8 mouse cellular contexts compared by ENCODE assay signal in genomic region chr1:34011051-34011677, GRCm38 (mm10).
DNase-seq lines count a peak whose midpoint lies in the region; ATAC-seq and TF ChIP-seq lines count a peak whose summit lies in the region.

No protein-coding gene starts in this region.

- H3K4me3 ChIP-seq in hindbrain, postnatal 0 days (ENCODE audit: low read length), result peak overlapping the region; percentile 79

- peak overlapping the region; percentile 77 for H3K27ac ChIP-seq in hindbrain, postnatal 0 days

- H3K4me2 ChIP-seq in hindbrain, postnatal 0 days (ENCODE audit: low read depth, low read length), result peak overlapping the region; percentile 94

- WGBS in hindbrain, postnatal 0 days, result under 1% methylated on average over 41 of the region's 47 CpGs

- TF ChIP-seq CTCF in hindbrain, postnatal 0 days (IDR thresholded peaks at IDR 0.05; ENCODE audit: low read depth), result peak; percentile 61

- H3K9ac ChIP-seq in hindbrain, postnatal 0 days (replicated peaks; ENCODE audit: low read length), result peak overlapping the region; percentile 85

- peaks cover 13% of the 10 kb centered on the region for H3K4me1 ChIP-seq in hindbrain, postnatal 0 days (ENCODE audit: insufficient read depth, low read length)

- H3K36me3 ChIP-seq in hindbrain, postnatal 0 days (ENCODE audit: insufficient read depth, low read length), result no peaks in the 10 kb centered on the region

- H3K9me3 ChIP-seq in hindbrain, postnatal 0 days (ENCODE audit: low read length), result no peaks in the 10 kb centered on the region

- peak; percentile 85 for ATAC-seq in hindbrain, postnatal 0 days
- peak; percentile 92 for ATAC-seq in megakaryocyte-erythroid progenitor cell, adult 5-6 weeks (replicated peaks; ENCODE audit: low FRiP score, low TSS enrichment, poor library complexity, severe bottlenecking)
- no peak for ATAC-seq in erythroid progenitor cell, adult 5-6 weeks (replicated peaks; ENCODE audit: low FRiP score, poor library complexity, severe bottlenecking)

- DNase-seq in ZHBTc4 (ENCODE audit: low read depth, low spot score), result peak; percentile 89
- peak; percentile 68 to 77 for DNase-seq in cerebellum, postnatal 25 days
- DNase-seq in gastrocnemius, postnatal 10 days, result peak; percentile 80
- peak; percentile 76 for DNase-seq in hindbrain, postnatal 0 days (ENCODE audit: low spot score)
- DNase-seq in left cerebral cortex, postnatal 36 days (ENCODE audit: low spot score in 2 of 2), result peak; percentile 56 to 75
- DNase-seq in right cerebral cortex, postnatal 25 days, result peak; percentile 73

- no peaks in the 10 kb centered on the region for H3K27me3 ChIP-seq in hindbrain, postnatal 0 days (ENCODE audit: insufficient read depth, low read length)

- intact Hi-C loops in left cerebral cortex, postnatal 36 days (cut with DNase I), result loop anchor here (10.0 kb wide), 1 partner anchor 54 kb away; no protein-coding TSS in a partner anchor
